Mouse (Mus musculus) left cerebral cortex, adult 9 months (tissue): ENCODE data around the gene Gng7.
A peak's percentile ranks its signal among the peaks of the same experiment; 100 is the strongest.
"Not testable (repeated sequence)": the region's sequence is repeated elsewhere in the genome, so short reads cannot be mapped to it uniquely, and the experiment has no call there.

Experiments
- DNase-seq, 2 experiments: peaks; one replicate each; pipeline ENCODE4 v3.0.0; 2022; ENCODE audit warnings: low spot score in 2 of 2

Gng7 gene

GRCm38 (mm10) chr10:80995091-80995632, 19.6 kb downstream of the Gng7 start:
- DNase-seq: peak in 1 of 2 experiments; percentile 90

GRCm38 (mm10) chr10:80994621-80995020, 20.1 kb downstream of the Gng7 start:
- DNase-seq: no peak

- no peak for DNase-seq
Observed at GRCm38 (mm10) chr10:80993276-80993675, 21.5 kb downstream of the Gng7 start.

GRCm38 (mm10) chr10:80991945-80992344, 22.8 kb downstream of the Gng7 start:
- no peak for DNase-seq

GRCm38 (mm10) chr10:80991007-80991406, 23.7 kb downstream of the Gng7 start:
- DNase-seq: no peak

GRCm38 (mm10) chr10:80990406-80990805, 24.3 kb downstream of the Gng7 start:
- no peak for DNase-seq

- DNase-seq: not testable (repeated sequence)
Observed at GRCm38 (mm10) chr10:80989854-80990253, 24.9 kb downstream of the Gng7 start.

GRCm38 (mm10) chr10:80989446-80989845, 25.3 kb downstream of the Gng7 start:
- DNase-seq: no peak

- DNase-seq: peak in 1 of 2 experiments; percentile 76
Observed at GRCm38 (mm10) chr10:80987709-80988441, 26.9 kb downstream of the Gng7 start.

- DNase-seq: no peak
Observed at GRCm38 (mm10) chr10:80986754-80987153, 28.0 kb downstream of the Gng7 start.

- no peak for DNase-seq
Observed at GRCm38 (mm10) chr10:80985970-80986701, 28.6 kb downstream of the Gng7 start.

- DNase-seq: no peak
Observed at GRCm38 (mm10) chr10:80985241-80985969, 29.3 kb downstream of the Gng7 start.

- no peak for DNase-seq
Observed at GRCm38 (mm10) chr10:80984223-80984622, 30.5 kb downstream of the Gng7 start.

- DNase-seq: no peak
Observed at GRCm38 (mm10) chr10:80982381-80982780, 32.4 kb downstream of the Gng7 start.

GRCm38 (mm10) chr10:80981564-80982112, 33.1 kb downstream of the Gng7 start:
- DNase-seq: no peak

GRCm38 (mm10) chr10:80975478-80975877, 39.3 kb downstream of the Gng7 start:
- DNase-seq: no peak

GRCm38 (mm10) chr10:80973722-80974121, 41.0 kb downstream of the Gng7 start:
- DNase-seq: no peak

GRCm38 (mm10) chr10:80972071-80972987, 42.4 kb downstream of the Gng7 start:
- DNase-seq: no peak

- no peak for DNase-seq
Observed at GRCm38 (mm10) chr10:80971533-80971932, 43.2 kb downstream of the Gng7 start.

GRCm38 (mm10) chr10:80970159-80970558, 44.6 kb downstream of the Gng7 start:
- no peak for DNase-seq

- DNase-seq: no peak
Observed at GRCm38 (mm10) chr10:80969298-80969697, 45.4 kb downstream of the Gng7 start.
